Mouse (Mus musculus) adrenal gland, postnatal 36 days (tissue): ENCODE data around the gene Pkd1l2. TPM values are rescaled to one million over a fixed set of nuclear protein-coding genes. Genes with fewer than 3 reads are reported as not detected.

Experiments used
- DNase-seq, 2 experiments: peaks; one replicate each; pipeline ENCODE4 v3.0.0; 2021; ENCODE audit warnings: mixed read lengths in 1 of 2
- total RNA-seq, 2 experiments: library from RNA; stranded (reverse); gene quantifications; 2 replicates each; pipeline ENCODE4 v1.2.3; 2021

Gene Pkd1l2
- total RNA-seq, 2 experiments from 2014 or later: 1.3 to 3.7 TPM

- peak; percentile 62 to 71 for DNase-seq
Measured at GRCm38 (mm10) chr8:117033393-117033792, 48.9 kb downstream of the Pkd1l2 start.

- DNase-seq: no peak
Measured at GRCm38 (mm10) chr8:117032609-117033008, 49.6 kb downstream of the Pkd1l2 start.

GRCm38 (mm10) chr8:117031476-117031875 lies 50.8 kb downstream of the Pkd1l2 start:
- no peak for DNase-seq

- DNase-seq: no peak
Measured at GRCm38 (mm10) chr8:117028686-117029085, 53.6 kb downstream of the Pkd1l2 start.

GRCm38 (mm10) chr8:117027601-117028000 lies 54.6 kb downstream of the Pkd1l2 start:
- DNase-seq: peak; percentile 34 to 40

- DNase-seq: no peak
Measured at GRCm38 (mm10) chr8:117022297-117022993, 59.8 kb downstream of the Pkd1l2 start.

GRCm38 (mm10) chr8:117019323-117020275 lies 62.6 kb downstream of the Pkd1l2 start:
- peak; percentile 35 to 43 for DNase-seq

GRCm38 (mm10) chr8:117017896-117018295 lies 64.4 kb downstream of the Pkd1l2 start:
- DNase-seq: no peak

GRCm38 (mm10) chr8:117017006-117017405 lies 65.2 kb downstream of the Pkd1l2 start:
- DNase-seq: no peak

- no peak for DNase-seq
Measured at GRCm38 (mm10) chr8:117015670-117016069, 66.6 kb downstream of the Pkd1l2 start.

GRCm38 (mm10) chr8:117011366-117011765 lies 70.9 kb downstream of the Pkd1l2 start:
- DNase-seq: no peak

- DNase-seq: no peak
Measured at GRCm38 (mm10) chr8:116994016-116994716, 88.1 kb downstream of the Pkd1l2 start.

GRCm38 (mm10) chr8:116993095-116993867 lies 89.0 kb downstream of the Pkd1l2 start, which contains the start of gene Gcsh:
TSS of gene Gcsh (minus strand) at chr8:116993537.
- peak; percentile 100 for DNase-seq

GRCm38 (mm10) chr8:116992176-116992971 lies 89.9 kb downstream of the Pkd1l2 start:
- peak; percentile 37 to 39 for DNase-seq

GRCm38 (mm10) chr8:116991241-116991640 lies 91.0 kb downstream of the Pkd1l2 start:
- DNase-seq: no peak

- no peak for DNase-seq
Measured at GRCm38 (mm10) chr8:116989842-116990241, 92.4 kb downstream of the Pkd1l2 start.

GRCm38 (mm10) chr8:116980117-116980516 lies 102.1 kb downstream of the Pkd1l2 start:
- peak; percentile 47 to 72 for DNase-seq

GRCm38 (mm10) chr8:116978631-116979256 lies 103.5 kb downstream of the Pkd1l2 start, which contains the start of gene 1700030J22Rik:
TSS of gene 1700030J22Rik (minus strand) at chr8:116978959.
- peak; percentile 99 for DNase-seq

- DNase-seq: no peak
Measured at GRCm38 (mm10) chr8:116978052-116978451, 104.2 kb downstream of the Pkd1l2 start.

- DNase-seq: no peak
Measured at GRCm38 (mm10) chr8:116975606-116976005, 106.6 kb downstream of the Pkd1l2 start.
